Mouse (Mus musculus): ENCODE measurements at regions not wholly inside any gene's neighbourhood (a gene's known extent, or its start where the extent isn't known, plus 50 kb on each side); places are given as distances from the start of the nearest gene placed in this dataset.

DNA sequence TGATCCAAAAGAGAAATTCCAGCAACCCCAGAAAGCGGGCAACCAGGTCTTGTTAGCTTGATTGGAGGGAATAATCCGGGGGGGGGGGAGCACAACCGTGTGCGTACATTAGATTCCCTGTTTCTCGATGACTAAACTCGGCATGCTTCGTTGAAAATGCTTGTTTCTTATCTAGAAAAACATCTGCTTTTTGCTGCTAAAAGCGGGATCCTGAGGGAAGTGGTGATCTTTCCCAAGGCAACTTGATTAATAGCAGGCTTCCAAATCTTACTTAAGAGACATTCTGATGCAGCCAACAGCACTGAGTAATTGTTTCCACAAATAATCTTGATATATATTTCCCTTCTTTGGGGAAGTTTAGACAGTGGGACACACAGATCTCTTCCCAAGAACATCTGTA, 338.0 kb upstream of the Pkdcc start:
- TF ChIP-seq CTCF (IDR thresholded peaks at IDR 0.05; ENCODE audit: low read depth) (no peak), EP300 (optimal IDR thresholded peaks at IDR 0.05) (no peak)

Measured in stomach, postnatal 0 days (tissue).